Mouse (Mus musculus) regulatory T cell (primary cell): ENCODE results near the gene Adarb2.

Source experiments
- in situ Hi-C: fragments of 300-600 bp; cut with MboI, MseI; formaldehyde crosslinking; loops from one replicate; pipeline ENCODE4 v1.15.1; 2025; ENCODE audit warnings: high pct_unique_total_duplicates

Adarb2 gene

GRCm38 (mm10) chr13:8484592-8485272 is 282.1 kb downstream of the Adarb2 start:
- in situ Hi-C loops = no loop called here

GRCm38 (mm10) chr13:8487756-8488434 is 285.2 kb downstream of the Adarb2 start:
- in situ Hi-C loops = no loop called here

GRCm38 (mm10) chr13:8493363-8493762 is 290.7 kb downstream of the Adarb2 start:
- in situ Hi-C loops = no loop called here

GRCm38 (mm10) chr13:8499551-8499950 is 296.9 kb downstream of the Adarb2 start:
- in situ Hi-C loops = no loop called here

- in situ Hi-C loops = no loop called here
These were observed 308.6 kb downstream of the Adarb2 start for GRCm38 (mm10) chr13:8511069-8511817.

GRCm38 (mm10) chr13:8515979-8516715 is 313.5 kb downstream of the Adarb2 start:
- in situ Hi-C loops = no loop called here

- in situ Hi-C loops = no loop called here
These were observed 316.5 kb downstream of the Adarb2 start for GRCm38 (mm10) chr13:8519204-8519603.

- in situ Hi-C loops = no loop called here
These were observed 323.3 kb downstream of the Adarb2 start for GRCm38 (mm10) chr13:8525748-8526631.

- in situ Hi-C loops = no loop called here
These were observed 331.8 kb downstream of the Adarb2 start for GRCm38 (mm10) chr13:8534265-8535113.

- in situ Hi-C loops = no loop called here
These were observed 335.8 kb downstream of the Adarb2 start for GRCm38 (mm10) chr13:8538481-8538880.

- in situ Hi-C loops = no loop called here
These were observed 336.2 kb downstream of the Adarb2 start for GRCm38 (mm10) chr13:8538896-8539295.

- in situ Hi-C loops = no loop called here
These were observed 340.0 kb downstream of the Adarb2 start for GRCm38 (mm10) chr13:8542684-8543083.

GRCm38 (mm10) chr13:8552242-8552641 is 349.6 kb downstream of the Adarb2 start:
- in situ Hi-C loops = no loop called here

GRCm38 (mm10) chr13:8557784-8558183 is 355.1 kb downstream of the Adarb2 start:
- in situ Hi-C loops = no loop called here

GRCm38 (mm10) chr13:8560485-8560884 is 357.8 kb downstream of the Adarb2 start:
- in situ Hi-C loops = no loop called here

- in situ Hi-C loops = no loop called here
These were observed 360.5 kb downstream of the Adarb2 start for GRCm38 (mm10) chr13:8563161-8563560.

- in situ Hi-C loops = no loop called here
These were observed 364.7 kb downstream of the Adarb2 start for GRCm38 (mm10) chr13:8567111-8568026.

GRCm38 (mm10) chr13:8570269-8570668 is 367.6 kb downstream of the Adarb2 start:
- in situ Hi-C loops = no loop called here

GRCm38 (mm10) chr13:8573908-8574307 is 371.2 kb downstream of the Adarb2 start:
- in situ Hi-C loops = no loop called here
